Mouse (Mus musculus): ENCODE data around the gene Hpn. TPM values are rescaled to one million over a fixed set of nuclear protein-coding genes. Genes with fewer than 3 reads are reported as not detected.

Gene Hpn
- polyA plus RNA-seq, 1 experiment from 2014 or later, result 0.67 TPM

- H3K4me2 ChIP-seq (ENCODE audit: low read depth, low read length), result no peak within 1 kb of the TSS
- H3K27ac ChIP-seq (ENCODE audit: low read depth, low read length), result no peak within 1 kb of the TSS
- no peak for ATAC-seq (ENCODE audit: low read depth)
- peaks cover 8% of the 10 kb centered on the region; the same call in 1 of the 2 replicates for H3K4me1 ChIP-seq (ENCODE audit: control insufficient read depth, insufficient read depth, low read length)
- no peaks in the 10 kb centered on the region for H3K9me3 ChIP-seq (ENCODE audit: control insufficient read depth, low read length)
- H3K36me3 ChIP-seq (ENCODE audit: control insufficient read depth, insufficient read depth, low read length), result no peaks in the 10 kb centered on the region
- H3K9ac ChIP-seq (replicated peaks; ENCODE audit: low read depth, low read length), result no peak within 1 kb of the TSS
- no peak within 1 kb of the TSS for H3K4me3 ChIP-seq (ENCODE audit: low read depth, low read length)
- H3K27me3 ChIP-seq (ENCODE audit: control insufficient read depth, insufficient read depth, low read length), result no peaks in the 10 kb centered on the region
- WGBS, result 77% methylated on average over 5 of the region's 5 CpGs
Measured at GRCm38 (mm10) chr7:31155296-31156033, 40.4 kb upstream of the Hpn start, which contains the start of gene Gramd1a. Gene Gramd1a (minus strand): TSS chr7:31155896.

DNA sequence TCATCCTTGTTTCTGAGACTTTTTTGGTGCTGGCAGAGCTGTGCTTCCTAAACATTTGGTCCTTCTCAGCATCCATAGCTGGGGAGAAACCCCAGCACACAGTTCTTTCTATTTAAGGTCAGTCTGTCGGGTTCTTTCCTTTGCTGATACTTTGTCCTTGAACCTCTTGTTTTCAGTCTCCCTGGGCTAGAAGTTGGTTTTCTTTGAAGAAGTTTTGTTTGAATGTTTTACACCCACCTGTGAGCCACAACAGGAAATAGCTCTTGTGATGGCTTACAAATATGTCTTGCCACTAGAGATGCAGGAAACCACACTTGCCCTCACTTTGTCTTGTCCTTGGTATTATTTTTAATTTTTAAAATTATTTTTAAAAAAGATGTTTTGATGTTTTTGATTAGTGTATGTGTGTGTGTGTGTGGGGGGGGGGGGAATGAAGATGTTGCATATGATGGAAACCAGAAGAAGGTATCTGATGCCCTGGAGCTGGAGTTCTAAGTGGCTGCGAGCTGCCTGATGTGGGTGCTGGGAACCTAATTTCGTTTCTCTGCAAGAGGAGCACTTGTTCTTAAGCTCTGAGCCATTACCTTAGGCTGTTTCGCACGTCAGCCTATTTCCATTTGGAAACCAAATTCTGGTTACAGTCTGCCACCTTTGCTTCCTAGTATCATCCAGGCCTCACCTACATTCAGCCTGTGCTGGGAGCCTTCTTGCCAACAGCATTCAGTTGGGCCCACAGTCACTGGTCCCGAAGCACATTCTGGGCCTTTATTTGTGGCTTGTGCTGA is 38.6 kb upstream of the Hpn start:
- Histone ChIP-seq H3K27ac (ENCODE audit: low read depth, low read length) (no peak overlapping the region), H3K27me3 (ENCODE audit: control insufficient read depth, insufficient read depth, low read length) (no peaks in the 10 kb centered on the region), H3K4me1 (ENCODE audit: control insufficient read depth, insufficient read depth, low read length) (peaks cover 15% of the 10 kb centered on the region), H3K9me3 (ENCODE audit: control insufficient read depth, low read length) (no peaks in the 10 kb centered on the region), H3K4me3 (ENCODE audit: low read depth, low read length) (no peak overlapping the region), H3K36me3 (ENCODE audit: control insufficient read depth, insufficient read depth, low read length) (no peaks in the 10 kb centered on the region), H3K9ac (replicated peaks; ENCODE audit: low read depth, low read length) (no peak overlapping the region), H3K4me2 (ENCODE audit: low read depth, low read length) (no peak overlapping the region)
- ATAC-seq (ENCODE audit: low read depth), result no peak
- 91% methylated on average over 6 of the region's 6 CpGs for WGBS

- H3K4me3 ChIP-seq (ENCODE audit: low read depth, low read length), result peak overlapping the region; percentile 87
- H3K27ac ChIP-seq (ENCODE audit: low read depth, low read length), result peak overlapping the region; percentile 99
- peak overlapping the region; percentile 99 for H3K9ac ChIP-seq (replicated peaks; ENCODE audit: low read depth, low read length)
- WGBS, result 13% methylated on average over 23 of the region's 23 CpGs
- ATAC-seq (ENCODE audit: low read depth), result peak; percentile 45
- no peaks in the 10 kb centered on the region for H3K9me3 ChIP-seq (ENCODE audit: control insufficient read depth, low read length)
- H3K27me3 ChIP-seq (ENCODE audit: control insufficient read depth, insufficient read depth, low read length), result no peaks in the 10 kb centered on the region
- peak overlapping the region; percentile 71 for H3K4me2 ChIP-seq (ENCODE audit: low read depth, low read length)
- H3K4me1 ChIP-seq (ENCODE audit: control insufficient read depth, insufficient read depth, low read length), result peaks cover 26% of the 10 kb centered on the region
- H3K36me3 ChIP-seq (ENCODE audit: control insufficient read depth, insufficient read depth, low read length), result peaks cover 4% of the 10 kb centered on the region; the same call in 1 of the 2 replicates
Measured at GRCm38 (mm10) chr7:31151301-31152241, 36.5 kb upstream of the Hpn start.

DNA sequence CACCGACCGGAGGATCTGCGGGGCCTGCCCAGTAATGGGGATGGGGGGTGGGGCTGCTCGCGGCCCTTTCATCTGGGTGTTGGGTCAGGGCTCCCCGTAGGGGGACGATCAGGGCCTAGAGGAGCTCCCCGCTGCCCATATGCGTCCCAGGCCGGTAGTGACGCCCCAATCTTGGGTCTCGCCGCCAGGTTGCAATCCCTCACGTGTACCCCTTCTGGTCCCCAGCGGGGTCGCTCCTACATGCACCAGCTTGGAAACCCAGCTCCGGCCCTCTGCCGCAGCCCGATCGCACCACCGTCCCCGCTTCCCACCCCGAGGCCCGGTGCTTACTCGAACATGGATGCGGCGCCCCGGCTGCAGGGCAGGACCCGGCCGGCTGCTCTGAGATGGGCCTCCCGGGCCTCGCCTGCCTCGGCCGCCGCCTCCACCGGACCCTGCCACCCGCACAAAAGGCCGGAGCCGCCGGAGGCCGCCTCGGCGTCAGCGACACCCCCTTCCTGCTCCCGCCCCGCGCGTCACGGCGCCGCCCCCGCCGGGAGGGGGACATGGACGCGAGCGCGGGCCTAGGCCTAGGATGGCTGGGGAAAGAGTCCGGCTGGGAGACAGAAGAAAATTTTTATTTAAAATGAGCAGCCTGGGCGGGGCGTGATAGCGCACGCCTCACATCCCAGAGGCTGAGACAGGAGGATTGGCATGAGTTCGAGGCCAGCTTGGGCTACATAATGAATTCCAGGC is 35.6 kb upstream of the Hpn start:
- under 1% methylated on average over 62 of the region's 63 CpGs for WGBS
- Histone ChIP-seq H3K9me3 (ENCODE audit: control insufficient read depth, low read length) (no peaks in the 10 kb centered on the region), H3K4me1 (ENCODE audit: control insufficient read depth, insufficient read depth, low read length) (peaks cover 26% of the 10 kb centered on the region), H3K27ac (ENCODE audit: low read depth, low read length) (peak overlapping the region; percentile 99), H3K9ac (replicated peaks; ENCODE audit: low read depth, low read length) (peak overlapping the region; percentile 99), H3K36me3 (ENCODE audit: control insufficient read depth, insufficient read depth, low read length) (peaks cover 4% of the 10 kb centered on the region; the same call in 1 of the 2 replicates), H3K4me2 (ENCODE audit: low read depth, low read length) (peak overlapping the region; percentile 71), H3K27me3 (ENCODE audit: control insufficient read depth, insufficient read depth, low read length) (no peaks in the 10 kb centered on the region), H3K4me3 (ENCODE audit: low read depth, low read length) (peak overlapping the region; percentile 87)
- peak; percentile 82 for ATAC-seq (ENCODE audit: low read depth)

DNA sequence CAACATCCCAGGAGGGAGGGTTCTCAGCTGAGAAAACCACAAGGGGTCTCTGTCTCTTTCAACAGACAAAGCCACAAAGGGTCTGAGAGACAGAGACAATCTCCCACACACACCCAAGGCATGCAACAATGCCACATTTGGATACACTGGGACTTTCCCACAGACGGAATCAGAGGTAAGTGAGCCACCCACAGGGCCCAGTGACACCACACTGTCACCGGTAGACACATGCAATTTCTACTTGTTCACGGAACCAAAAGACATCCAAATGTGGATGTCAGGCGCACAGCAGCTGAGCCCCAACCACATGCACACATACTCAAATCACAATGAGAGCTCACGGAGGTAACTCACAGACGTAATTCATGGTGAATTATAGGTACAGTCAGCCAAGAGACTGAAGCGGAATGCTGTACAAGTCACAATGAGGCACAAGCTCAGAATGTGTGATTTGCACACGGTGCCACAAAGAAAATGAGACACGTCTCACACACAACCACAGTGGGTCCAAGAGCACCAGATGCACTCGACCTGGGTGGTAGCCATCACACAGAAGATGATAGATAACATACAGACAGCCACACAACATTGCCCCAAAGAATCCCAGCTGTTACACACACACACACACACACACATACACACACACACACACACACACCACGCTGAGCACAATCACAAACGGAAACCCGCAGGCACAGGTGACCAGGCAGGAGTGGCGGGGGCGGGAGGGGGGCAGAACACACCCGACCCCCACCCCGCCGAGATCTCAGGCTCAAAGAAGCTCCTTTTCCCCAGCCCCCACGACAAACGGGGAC is 34.9 kb upstream of the Hpn start:
- no peaks in the 10 kb centered on the region for H3K9me3 ChIP-seq (ENCODE audit: control insufficient read depth, low read length)
- under 1% methylated on average over 20 of the region's 20 CpGs for WGBS
- ATAC-seq (ENCODE audit: low read depth), result peak; percentile 9
- H3K27ac ChIP-seq (ENCODE audit: low read depth, low read length), result peak overlapping the region; percentile 99
- peak overlapping the region; percentile 99 for H3K9ac ChIP-seq (replicated peaks; ENCODE audit: low read depth, low read length)
- H3K36me3 ChIP-seq (ENCODE audit: control insufficient read depth, insufficient read depth, low read length), result peaks cover 4% of the 10 kb centered on the region; the same call in 1 of the 2 replicates
- peak overlapping the region; percentile 87 for H3K4me3 ChIP-seq (ENCODE audit: low read depth, low read length)
- peak overlapping the region; percentile 71 for H3K4me2 ChIP-seq (ENCODE audit: low read depth, low read length)
- peaks cover 26% of the 10 kb centered on the region for H3K4me1 ChIP-seq (ENCODE audit: control insufficient read depth, insufficient read depth, low read length)
- H3K27me3 ChIP-seq (ENCODE audit: control insufficient read depth, insufficient read depth, low read length), result no peaks in the 10 kb centered on the region

DNA sequence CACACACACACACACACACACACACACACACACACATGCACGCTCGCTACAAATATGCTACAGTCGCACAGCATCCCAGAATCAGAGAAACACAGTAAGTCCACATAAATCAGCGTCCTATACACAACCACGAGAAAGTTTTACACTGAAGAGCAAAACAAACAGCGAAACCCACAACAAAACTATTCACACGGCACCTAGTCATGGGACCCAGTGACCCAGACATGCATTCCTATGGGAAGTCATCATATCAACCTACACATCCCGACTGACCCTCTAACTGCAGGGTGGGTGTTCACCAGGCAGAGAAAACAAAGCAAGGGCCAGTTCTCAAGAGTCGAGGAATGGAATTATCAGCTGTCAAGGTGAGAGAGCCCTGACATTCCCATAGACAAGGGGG is 34.2 kb upstream of the Hpn start:
- Histone ChIP-seq H3K9ac (replicated peaks; ENCODE audit: low read depth, low read length) (peak overlapping the region; percentile 99), H3K4me3 (ENCODE audit: low read depth, low read length) (peak overlapping the region; percentile 87), H3K27me3 (ENCODE audit: control insufficient read depth, insufficient read depth, low read length) (no peaks in the 10 kb centered on the region), H3K9me3 (ENCODE audit: control insufficient read depth, low read length) (no peaks in the 10 kb centered on the region), H3K27ac (ENCODE audit: low read depth, low read length) (peak overlapping the region; percentile 99), H3K4me1 (ENCODE audit: control insufficient read depth, insufficient read depth, low read length) (peaks cover 26% of the 10 kb centered on the region), H3K4me2 (ENCODE audit: low read depth, low read length) (peak overlapping the region; percentile 71), H3K36me3 (ENCODE audit: control insufficient read depth, insufficient read depth, low read length) (peaks cover 4% of the 10 kb centered on the region; the same call in 1 of the 2 replicates)
- no peak for ATAC-seq (ENCODE audit: low read depth)
- WGBS, result 27% methylated on average over 9 of the region's 9 CpGs

GRCm38 (mm10) chr7:31148756-31149155 is 33.7 kb upstream of the Hpn start:
- Histone ChIP-seq H3K9me3 (ENCODE audit: control insufficient read depth, low read length) (no peaks in the 10 kb centered on the region), H3K4me2 (ENCODE audit: low read depth, low read length) (peak overlapping the region; percentile 71), H3K4me3 (ENCODE audit: low read depth, low read length) (peak overlapping the region; percentile 87), H3K4me1 (ENCODE audit: control insufficient read depth, insufficient read depth, low read length) (peaks cover 26% of the 10 kb centered on the region), H3K36me3 (ENCODE audit: control insufficient read depth, insufficient read depth, low read length) (peaks cover 4% of the 10 kb centered on the region; the same call in 1 of the 2 replicates), H3K9ac (replicated peaks; ENCODE audit: low read depth, low read length) (peak overlapping the region; percentile 99), H3K27ac (ENCODE audit: low read depth, low read length) (peak overlapping the region; percentile 99), H3K27me3 (ENCODE audit: control insufficient read depth, insufficient read depth, low read length) (no peaks in the 10 kb centered on the region)
- ATAC-seq (ENCODE audit: low read depth), result peak; percentile 31; the same call in 1 of the 2 replicates
- WGBS, result 4% methylated on average over 9 of the region's 9 CpGs

Measured in neural tube, embryonic 14.5 days (tissue).